Mouse (Mus musculus): ENCODE data around the gene Kctd10.

- TF ChIP-seq ZC3H11A (IDR thresholded peaks at IDR 0.05; ENCODE audit: borderline replicate concordance, low read depth, low read length) (no peak), HCFC1 (IDR thresholded peaks at IDR 0.05; ENCODE audit: borderline replicate concordance, insufficient read depth, low read length) (no peak), CHD2 (IDR thresholded peaks at IDR 0.05; ENCODE audit: low read depth, low read length) (no peak), MAFK (IDR thresholded peaks at IDR 0.05; ENCODE audit: insufficient read depth, low read depth, low read length) (no peak), ZNF384 (IDR thresholded peaks at IDR 0.05; ENCODE audit: low read depth, low read length) (no peak)
Measured at GRCm38 (mm10) chr5:114406592-114406991, 26.3 kb upstream of the Kctd10 start.

Measured in ES-E14 (cell line).